Mouse (Mus musculus): Measurements from ENCODE around the gene Gfap. TPM values are rescaled to one million over a fixed set of nuclear protein-coding genes. Genes with fewer than 3 reads are reported as not detected.

Gene Gfap
- total and polyA plus RNA-seq, 3 experiments, result not detected

- 0 out of 2 replicates have a peak, but pooled peaks have one; percentile 27 for TF ChIP-seq MYC (IDR thresholded peaks at IDR 0.05; ENCODE audit: low read depth, low read length)
- TF ChIP-seq SIN3A (IDR thresholded peaks at IDR 0.05; ENCODE audit: low read length), result peak; percentile 34; the same call in 1 of the 2 replicates
- TF ChIP-seq RCOR1 (conservative IDR thresholded peaks at IDR 0.05; ENCODE audit: low read depth, low read length), result no peak
- no peak; the same call in 1 of the 2 replicates for TF ChIP-seq IRF4 (IDR thresholded peaks at IDR 0.05; ENCODE audit: low read depth, low read length)
- peak; percentile 65; the same call in 1 of the 2 replicates for TF ChIP-seq NELFE (IDR thresholded peaks at IDR 0.05; ENCODE audit: low read depth, low read length)
- no peak for TF ChIP-seq ZKSCAN1 (IDR thresholded peaks at IDR 0.05; ENCODE audit: borderline replicate concordance, low read depth, low read length)
- TF ChIP-seq E2F4 (IDR thresholded peaks at IDR 0.05; ENCODE audit: insufficient replicate concordance, low read depth, low read length), result 0 out of 2 replicates have a peak, but pooled peaks have one; percentile 61
These were observed 7.6 kb downstream of the Gfap start (continued) for GRCm38 (mm10) chr11:102893015-102893651.

- H3K27me3 ChIP-seq (replicated peaks), result peaks cover 73% of the 10 kb centered on the region
- in situ Hi-C loops (cut with MboI; ENCODE audit: low pct_ligation_motif_present, low pct_unique_long_range_greater_than_20kb, low sequenced_read_pairs) (no loop called here), dilution Hi-C loops (cut with MboI; ENCODE audit: extremely low pct_ligation_motif_present, extremely low pct_unique_long_range_greater_than_20kb, low sequenced_read_pairs) (no loop called here)
- TF ChIP-seq MAZ (IDR thresholded peaks at IDR 0.05; ENCODE audit: low read depth, low read length), result no peak
- no peak for TF ChIP-seq SIN3A (IDR thresholded peaks at IDR 0.05; ENCODE audit: low read length)
- TF ChIP-seq MYC (IDR thresholded peaks at IDR 0.05; ENCODE audit: low read depth, low read length), result no peak
- no peak for TF ChIP-seq ZKSCAN1 (IDR thresholded peaks at IDR 0.05; ENCODE audit: borderline replicate concordance, low read depth, low read length)
- no peak; the same call in none of the 2 replicates for TF ChIP-seq RAD21 (IDR thresholded peaks at IDR 0.05; ENCODE audit: low read depth, low read length)
- no peak for TF ChIP-seq BHLHE40 (IDR thresholded peaks at IDR 0.05; ENCODE audit: low read depth, low read length)
- no peak for TF ChIP-seq RCOR1 (conservative IDR thresholded peaks at IDR 0.05; ENCODE audit: low read depth, low read length)
- TF ChIP-seq POLR2A (IDR thresholded peaks at IDR 0.05; ENCODE audit: low read depth, low read length), result no peak
- no peak for TF ChIP-seq MXI1 (IDR thresholded peaks at IDR 0.05; ENCODE audit: low read depth, low read length)
- TF ChIP-seq ZC3H11A (IDR thresholded peaks at IDR 0.05; ENCODE audit: low read depth, low read length), result no peak
- TF ChIP-seq EP300 (IDR thresholded peaks at IDR 0.05; ENCODE audit: low read length), result no peak
- no peak for TF ChIP-seq MEF2A (IDR thresholded peaks at IDR 0.05; ENCODE audit: borderline replicate concordance, low read depth, low read length)
- no peak for TF ChIP-seq CHD2 (IDR thresholded peaks at IDR 0.05; ENCODE audit: low read length)
- TF ChIP-seq PAX5 (IDR thresholded peaks at IDR 0.05; ENCODE audit: low read length), result no peak
- no peak for TF ChIP-seq UBTF (IDR thresholded peaks at IDR 0.05; ENCODE audit: low read depth, low read length)
- TF ChIP-seq NELFE (IDR thresholded peaks at IDR 0.05; ENCODE audit: low read depth, low read length), result no peak
- TF ChIP-seq USF1 (IDR thresholded peaks at IDR 0.05; ENCODE audit: low read depth, low read length), result no peak
- TF ChIP-seq SMC3 (IDR thresholded peaks at IDR 0.05; ENCODE audit: low read depth, low read length), result no peak
- H3K9ac ChIP-seq (ENCODE audit: insufficient read depth, low read depth), result no peak overlapping the region
- peaks cover 14 to 27% of the 10 kb centered on the region in 2 experiments for H3K4me1 ChIP-seq (ENCODE audit: control insufficient read depth in 1 of 2, insufficient read depth in 2 of 2)
- no peak overlapping the region for H3K4me2 ChIP-seq (ENCODE audit: insufficient read depth, low read depth, poor library complexity, severe bottlenecking)
- no peak overlapping the region for H3K4me3 ChIP-seq (replicated peaks in 1 of 3; ENCODE audit: low read depth in 2 of 3, low read length in 2 of 3, poor library complexity in 1 of 3)
- no peaks in the 10 kb centered on the region for H3K9me3 ChIP-seq (replicated peaks; ENCODE audit: low read length)
- H3K79me2 ChIP-seq (replicated peaks; ENCODE audit: control insufficient read depth, extremely low read depth, insufficient read depth, poor library complexity, severe bottlenecking), result no peaks in the 10 kb centered on the region
- DNase-seq (ENCODE audit: extremely low read depth), result no peak
- no peak overlapping the region for H3K27ac ChIP-seq (ENCODE audit: insufficient read depth, low read depth)
- no peaks in the 10 kb centered on the region for H3K36me3 ChIP-seq (replicated peaks in 1 of 2; ENCODE audit: control insufficient read depth in 1 of 2, insufficient read depth in 1 of 2, low read length in 1 of 2)
These were observed 10.6 kb downstream of the Gfap start for GRCm38 (mm10) chr11:102890096-102890495.

All from CH12.LX (cell line).